Mouse (Mus musculus) olfactory bulb, adult 2 months (tissue): Measurements from ENCODE around the gene Jak1.

Experiments used
- CTCF ChIP-seq: fragments of 200-500 bp; IDR thresholded peaks from 2 replicates; pipeline ENCODE4 v1.5.1; 2012; ENCODE audit warnings: low read depth, mild to moderate bottlenecking, low read length, moderate library complexity; ENCODE audit not compliant: insufficient read depth
- POLR2A ChIP-seq: fragments of 200-500 bp; IDR thresholded peaks from 2 replicates; pipeline ENCODE4 v1.6.1; 2012; ENCODE audit warnings: mild to moderate bottlenecking, low read depth, low read length, moderate library complexity; ENCODE audit not compliant: insufficient read depth

DNA sequence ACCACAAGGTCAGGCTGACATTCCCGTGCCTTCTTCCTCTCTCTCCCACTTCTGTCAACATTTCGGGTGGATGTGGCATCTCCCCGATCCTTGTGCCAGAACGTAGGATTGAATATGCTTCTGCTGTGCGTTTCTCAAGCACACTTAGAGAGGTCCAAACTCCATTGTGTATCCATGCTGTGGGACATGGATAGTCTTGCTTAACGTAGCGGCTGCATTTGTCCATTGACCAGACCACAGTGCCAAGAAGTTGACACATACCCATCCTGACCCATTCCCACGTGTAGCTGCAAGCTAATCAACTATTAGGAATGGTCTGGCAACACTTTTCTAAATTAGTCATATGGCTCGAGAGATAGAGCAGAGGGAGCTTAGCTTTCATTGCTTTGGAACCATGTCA lies 40.0 kb upstream of the Jak1 start:
- TF ChIP-seq CTCF = no peak
- no peak for TF ChIP-seq POLR2A
